Mouse (Mus musculus): Measurements from ENCODE around the gene Tiam1.

Gene Tiam1

DNA sequence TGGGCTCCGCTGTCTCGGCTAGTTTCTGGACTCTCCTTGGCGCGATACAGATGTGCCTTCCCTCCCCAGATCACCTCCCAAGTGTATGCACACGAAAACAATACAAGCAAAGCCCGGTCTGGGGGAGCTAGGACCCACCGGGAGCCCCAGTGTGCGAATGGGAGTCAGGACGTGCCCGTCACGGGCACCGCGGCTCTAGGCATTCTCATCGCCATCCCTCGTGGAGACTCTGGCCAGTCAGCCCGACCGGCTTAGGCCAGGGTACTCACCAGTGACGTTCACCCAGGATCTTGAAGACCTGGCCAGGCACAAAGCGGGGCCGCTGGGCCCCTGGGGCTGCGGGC is 181 bp downstream of the Tiam1 start:
- DNase-seq (ENCODE audit: low read depth, low spot score) = no peak

- no peak for DNase-seq (ENCODE audit: low read depth, low spot score)
These were observed 774 bp downstream of the Tiam1 start for GRCm38 (mm10) chr16:90142574-90143415.

DNA sequence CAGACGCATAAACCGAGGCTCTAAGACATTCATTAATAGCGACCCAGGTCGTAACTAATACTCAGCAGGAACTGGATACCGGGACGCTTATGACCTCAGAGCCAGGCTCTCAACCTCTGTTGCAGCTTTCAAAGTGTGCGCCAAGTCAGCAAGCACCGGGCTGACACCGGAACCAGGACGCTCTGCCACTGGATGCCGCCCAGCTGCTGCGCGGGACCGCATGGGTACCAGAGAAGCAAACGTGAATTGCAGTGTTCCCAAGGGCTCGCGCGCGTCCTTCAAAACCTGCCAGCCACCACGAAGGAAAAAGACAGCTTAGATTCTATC is 1.4 kb downstream of the Tiam1 start:
- no peak for DNase-seq (ENCODE audit: low read depth, low spot score)

DNA sequence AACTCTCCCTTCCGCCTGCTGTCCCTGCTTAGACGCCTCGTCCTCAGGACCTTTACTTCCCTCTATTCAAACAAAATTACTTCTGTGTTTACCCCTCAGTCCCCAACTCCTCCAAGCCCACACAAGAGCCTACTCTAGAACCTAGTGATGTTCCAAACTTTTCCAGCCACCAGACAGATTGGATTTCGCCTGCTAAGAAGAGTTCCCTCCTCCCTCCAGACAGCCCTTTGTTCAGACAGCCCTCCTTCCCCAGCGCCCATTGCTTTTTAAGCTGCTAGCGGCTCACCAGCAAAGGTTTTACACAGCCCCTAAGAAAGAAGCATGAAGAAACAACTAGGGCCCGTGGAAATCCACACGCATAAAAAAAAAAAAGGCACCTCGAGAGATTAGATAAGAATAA is 2.0 kb downstream of the Tiam1 start:
- DNase-seq (ENCODE audit: low read depth, low spot score) = no peak

DNA sequence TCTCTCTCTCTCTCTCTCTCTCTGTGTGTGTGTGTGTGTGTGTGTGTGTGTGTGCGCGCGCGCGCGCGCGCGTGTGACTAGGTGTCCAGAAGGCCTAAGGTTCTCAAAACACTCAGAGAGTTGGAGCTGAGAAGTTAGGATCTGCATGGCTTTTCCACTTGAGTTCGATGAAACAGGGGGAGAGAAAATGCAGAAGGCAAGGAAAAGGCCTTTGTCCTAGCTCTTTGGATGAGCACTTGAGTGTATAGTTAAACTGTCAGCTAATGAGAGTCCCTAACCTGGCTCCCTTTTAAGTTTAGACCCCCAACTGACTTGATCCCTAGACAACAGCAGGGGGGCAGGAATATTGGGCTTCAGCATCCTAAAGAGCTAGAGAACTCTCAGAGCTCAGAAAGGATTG is 3.0 kb downstream of the Tiam1 start:
- no peak for DNase-seq (ENCODE audit: low read depth, low spot score)

DNA sequence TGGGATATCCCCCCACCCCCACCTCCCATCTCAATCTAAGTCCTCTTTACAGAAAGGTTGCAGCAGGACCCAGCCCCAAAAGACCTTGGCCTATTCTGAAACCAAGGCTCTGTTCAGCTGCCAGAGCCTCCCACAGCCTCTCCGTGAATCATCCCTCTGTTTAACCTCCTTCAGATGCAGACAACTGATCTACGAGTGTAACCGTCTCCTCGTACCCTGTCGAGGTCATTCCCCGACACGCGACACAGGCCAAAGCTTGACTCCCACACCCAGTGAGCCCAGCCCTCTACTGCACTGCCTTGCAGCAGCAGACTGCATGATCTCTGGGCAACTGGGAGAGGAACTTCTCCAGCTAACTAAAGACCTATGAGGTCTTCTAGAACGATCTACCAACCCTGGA is 3.9 kb downstream of the Tiam1 start:
- DNase-seq (ENCODE audit: low read depth, low spot score) = no peak

DNA sequence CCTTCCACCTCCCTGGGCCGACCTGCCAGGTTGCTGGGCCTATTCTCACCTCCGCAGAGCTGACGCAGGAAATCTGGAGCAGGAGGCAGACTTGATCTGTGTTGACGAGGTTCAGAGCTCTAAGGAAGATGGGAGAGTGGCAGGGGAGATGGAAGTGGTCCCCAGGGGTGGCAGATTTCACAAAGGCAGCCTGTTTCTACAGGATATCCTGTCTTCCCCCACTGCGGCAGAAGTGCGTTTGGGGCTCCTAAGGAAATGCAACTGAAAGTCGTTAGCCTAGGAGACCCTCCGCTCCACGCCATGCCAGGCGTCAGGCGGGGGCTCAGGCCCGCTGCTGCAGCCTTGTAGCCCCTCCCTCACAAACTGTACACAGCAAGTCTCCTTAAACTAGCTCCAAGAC is 5.4 kb downstream of the Tiam1 start:
- no peak for DNase-seq (ENCODE audit: low read depth, low spot score)

- no peak for DNase-seq (ENCODE audit: low read depth, low spot score)
These were observed 6.4 kb downstream of the Tiam1 start for GRCm38 (mm10) chr16:90137175-90137574.

DNA sequence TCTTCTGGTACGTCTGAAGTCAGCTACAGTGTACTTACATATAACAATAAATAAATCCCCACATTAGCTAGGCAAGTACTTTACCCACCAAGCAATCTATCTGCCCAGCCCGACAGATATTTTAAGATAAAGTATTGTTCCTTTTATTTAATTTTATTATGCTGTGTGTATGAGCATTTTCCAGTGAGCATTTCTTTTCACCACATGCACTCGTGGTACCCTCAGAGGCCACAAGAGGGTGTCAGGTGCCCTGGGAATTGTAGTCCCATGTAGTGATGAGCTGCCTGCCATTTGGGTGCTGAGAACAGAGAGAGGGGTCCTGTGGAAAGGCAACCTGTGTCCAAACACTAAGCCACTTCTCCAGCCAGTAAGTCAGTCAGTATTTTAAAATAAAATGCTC is 8.0 kb downstream of the Tiam1 start:
- no peak for DNase-seq (ENCODE audit: low read depth, low spot score)

DNA sequence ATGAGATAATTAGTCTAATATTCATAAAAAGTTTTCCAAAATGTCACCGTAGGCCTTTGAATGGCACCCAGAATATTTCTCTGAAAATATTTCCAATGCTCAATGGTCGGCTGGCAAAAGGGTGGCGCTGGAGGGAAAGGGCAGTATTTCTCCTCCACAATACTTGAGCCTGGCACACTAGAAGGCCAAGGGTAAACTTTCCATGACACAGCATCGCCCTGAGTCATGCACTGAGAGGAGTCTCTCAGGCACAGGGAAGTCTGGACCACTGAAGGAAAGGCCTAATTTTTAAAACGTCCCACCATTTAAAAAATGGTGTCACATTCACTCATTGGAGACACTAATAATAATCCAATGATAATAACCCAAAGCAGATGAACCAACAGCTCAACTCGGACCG is 9.2 kb downstream of the Tiam1 start:
- no peak for DNase-seq (ENCODE audit: low read depth, low spot score)

- no peak for DNase-seq (ENCODE audit: low read depth, low spot score)
These were observed 10.8 kb downstream of the Tiam1 start for GRCm38 (mm10) chr16:90132816-90133215.

DNA sequence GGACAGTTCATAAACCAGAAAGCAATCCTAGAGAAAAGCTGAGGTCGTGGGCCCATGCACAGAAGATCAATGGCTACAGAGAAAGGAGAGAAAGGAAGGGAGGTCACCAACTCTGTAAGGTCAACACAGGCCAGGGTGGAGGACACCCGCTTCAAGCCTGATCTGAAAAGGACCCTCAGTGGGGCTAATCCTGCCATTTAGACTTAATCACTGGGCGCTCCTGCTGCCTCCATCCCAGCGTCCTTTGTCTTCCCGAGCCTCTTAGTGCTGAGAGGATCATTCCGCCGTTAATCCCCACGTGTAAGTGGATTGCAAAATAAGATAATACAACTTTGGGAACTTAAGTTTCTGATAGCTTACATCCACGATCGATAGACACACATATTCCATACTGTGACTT is 11.2 kb downstream of the Tiam1 start:
- DNase-seq (ENCODE audit: low read depth, low spot score) = no peak

- no peak for DNase-seq (ENCODE audit: low read depth, low spot score)
These were observed 14.6 kb downstream of the Tiam1 start for GRCm38 (mm10) chr16:90128817-90129587.

DNA sequence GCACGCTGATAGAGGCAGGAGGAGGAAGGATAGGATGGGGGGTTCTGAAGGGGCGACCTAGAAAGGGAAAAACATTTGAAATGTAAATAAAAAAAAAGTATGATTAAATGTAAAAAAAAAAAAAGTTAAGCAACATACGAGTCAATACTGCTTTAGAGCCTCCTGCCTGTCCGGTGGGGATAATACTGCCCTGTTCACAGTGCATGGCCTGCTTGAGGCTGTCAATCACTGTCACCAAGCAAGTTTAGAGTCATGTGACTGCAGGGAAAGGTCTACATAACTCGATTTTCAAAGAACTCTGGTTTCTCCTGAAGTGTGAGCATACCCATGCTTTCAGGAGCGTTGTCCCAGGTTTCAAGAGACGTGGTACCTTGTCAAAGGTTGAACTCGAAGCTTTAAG is 15.2 kb downstream of the Tiam1 start:
- no peak for DNase-seq (ENCODE audit: low read depth, low spot score)

DNA sequence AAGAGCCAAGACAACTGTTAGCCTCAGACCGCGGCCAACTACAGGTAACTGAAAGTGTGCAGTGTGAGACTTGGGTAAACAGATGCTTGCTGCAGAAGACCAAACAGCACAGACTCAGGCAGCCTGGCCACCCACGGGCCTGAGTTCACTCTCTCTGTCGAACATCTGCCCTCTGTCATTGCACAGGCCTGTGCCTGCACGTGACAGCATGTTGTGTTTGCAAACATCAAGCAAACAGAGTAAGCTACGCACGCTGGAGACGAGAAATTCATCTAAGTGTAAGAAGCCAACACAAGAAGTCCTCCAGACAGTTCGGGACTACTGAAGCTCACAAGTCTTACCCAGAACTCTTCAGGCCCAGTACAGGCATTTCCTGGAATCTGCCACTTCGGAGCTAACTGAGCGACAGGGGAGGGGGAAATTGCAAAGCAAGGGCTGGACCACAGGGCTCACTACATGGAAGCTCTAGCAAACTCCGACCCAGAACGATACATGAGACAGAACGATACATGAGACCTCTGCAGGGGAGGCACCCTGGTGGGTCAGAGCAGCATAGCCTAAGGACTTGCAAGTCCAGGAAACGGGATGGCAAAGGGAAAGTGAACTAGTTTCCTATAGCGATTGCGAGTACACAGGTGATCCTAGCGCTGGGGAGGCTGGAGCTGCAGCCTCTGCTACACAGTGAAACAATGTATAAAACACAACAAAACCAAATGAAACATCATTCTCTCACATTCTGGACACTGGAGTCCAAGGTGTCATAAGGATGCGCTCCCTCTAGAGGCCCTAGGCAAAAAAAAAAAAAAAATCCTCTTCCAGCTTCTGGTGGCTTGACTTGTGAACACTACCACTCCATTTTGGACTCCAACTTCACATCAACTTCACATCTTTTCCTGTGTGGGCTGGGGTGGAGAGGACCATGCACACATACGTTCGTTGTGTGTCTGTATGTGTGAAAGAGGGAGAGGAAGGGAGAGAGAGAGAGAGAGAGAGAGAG is 18.0 kb downstream of the Tiam1 start:
- no peak for DNase-seq (ENCODE audit: low read depth, low spot score)

DNA sequence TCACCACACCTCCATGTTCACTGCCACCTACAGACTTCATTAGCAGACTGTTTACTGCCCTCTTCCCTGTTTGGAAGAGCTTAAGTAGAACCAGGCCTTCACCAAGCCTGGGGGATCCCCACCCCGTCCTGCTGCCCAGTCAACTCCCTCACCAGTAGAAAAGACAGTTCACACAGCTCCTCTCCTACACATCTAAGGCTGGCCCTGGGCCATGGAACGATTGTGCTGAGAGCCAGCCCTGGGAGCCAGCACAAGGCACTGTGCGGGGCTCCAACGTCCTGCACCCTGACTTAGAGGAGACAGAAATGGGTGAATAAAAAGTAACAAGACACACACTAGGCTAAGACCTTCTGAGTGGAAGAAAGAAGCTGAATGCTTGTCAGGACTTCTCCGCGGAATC is 20.5 kb downstream of the Tiam1 start:
- no peak for DNase-seq (ENCODE audit: low read depth, low spot score)

GRCm38 (mm10) chr16:90122439-90122838 is 21.1 kb downstream of the Tiam1 start:
- no peak for DNase-seq (ENCODE audit: low read depth, low spot score)

DNA sequence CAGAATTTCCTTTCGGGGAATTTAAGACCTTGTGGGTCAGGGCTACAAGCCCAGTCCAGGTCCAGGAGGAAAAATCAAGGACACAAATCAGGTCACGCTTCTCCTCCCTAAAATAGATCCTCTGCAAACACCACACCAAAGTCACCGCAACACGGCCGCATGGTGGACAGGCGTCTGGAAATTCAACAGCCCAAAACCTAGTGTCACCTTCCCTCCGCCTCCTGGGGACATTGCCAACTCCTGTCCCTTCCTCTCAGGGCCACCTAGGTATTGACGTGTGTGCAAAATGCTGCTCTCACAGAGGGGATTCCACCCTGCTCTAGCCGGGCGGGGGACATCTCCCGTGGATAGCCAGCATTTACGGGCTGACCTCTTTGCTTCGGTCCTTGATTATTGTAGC is 21.8 kb downstream of the Tiam1 start:
- DNase-seq (ENCODE audit: low read depth, low spot score) = no peak

GRCm38 (mm10) chr16:90119969-90120368 is 23.6 kb downstream of the Tiam1 start:
- DNase-seq (ENCODE audit: low read depth, low spot score) = no peak

GRCm38 (mm10) chr16:90116637-90117182 is 26.9 kb downstream of the Tiam1 start:
- DNase-seq (ENCODE audit: low read depth, low spot score) = no peak

DNA sequence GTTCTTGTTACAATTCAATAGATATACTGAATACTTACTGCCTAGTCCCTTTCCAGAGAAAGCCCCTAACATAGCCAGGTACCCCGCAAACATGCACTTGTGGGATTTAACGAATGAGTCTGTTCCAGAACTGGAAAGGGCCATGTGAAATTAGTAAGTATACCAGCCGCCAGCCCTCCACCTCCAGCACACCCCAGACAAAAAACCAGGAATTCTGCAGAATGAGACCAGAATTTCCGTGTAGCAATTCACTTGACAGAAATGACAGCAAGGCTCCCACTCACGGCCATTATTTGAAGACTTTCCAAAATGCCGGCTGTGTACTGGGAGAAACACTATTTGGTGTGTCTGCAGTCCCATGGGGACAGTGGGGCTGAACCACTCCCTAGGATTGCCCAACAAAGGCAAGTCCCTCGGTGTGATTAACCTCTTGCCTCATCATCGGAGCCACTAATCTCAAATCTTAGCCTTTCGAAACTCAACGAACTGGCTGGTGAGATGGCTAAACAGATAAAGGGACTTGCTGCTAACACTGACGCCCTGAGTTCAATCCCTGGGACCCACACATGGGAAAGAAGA is 30.9 kb downstream of the Tiam1 start:
- no peak for DNase-seq (ENCODE audit: low read depth, low spot score)

Data from retina, adult 2 months (tissue).